Mouse (Mus musculus): ENCODE measurements at regions not wholly inside any gene's neighbourhood (a gene's known extent, or its start where the extent isn't known, plus 50 kb on each side); places are given as distances from the start of the nearest gene placed in this dataset.

GRCm38 (mm10) chr9:24943830-24944229 is 145.4 kb upstream of the Gm10181 start:
- DNase-seq (ENCODE audit: low spot score) (peak; percentile 87), ATAC-seq (ENCODE audit: insufficient read depth, low read depth) (peak; percentile 91)
- WGBS: 4% methylated on average over 6 of the region's 6 CpGs
- Histone ChIP-seq H3K9ac (replicated peaks; ENCODE audit: low read depth, low read length) (no peak overlapping the region; the same call in 1 of the 2 replicates), H3K4me2 (ENCODE audit: low read depth, low read length) (peak overlapping the region; percentile 22; the same call in 1 of the 2 replicates), H3K27ac (ENCODE audit: low read depth) (peak overlapping the region; percentile 83), H3K36me3 (replicated peaks; ENCODE audit: control insufficient read depth, insufficient read depth, low read length) (no peaks in the 10 kb centered on the region), H3K27me3 (ENCODE audit: control insufficient read depth, insufficient read depth, low read length) (no peaks in the 10 kb centered on the region), H3K9me3 (replicated peaks; ENCODE audit: control insufficient read depth, low read length) (no peaks in the 10 kb centered on the region), H3K4me3 (ENCODE audit: low read depth, low read length) (no peak overlapping the region), H3K4me1 (ENCODE audit: control insufficient read depth, insufficient read depth) (peaks cover 16% of the 10 kb centered on the region)
- TF ChIP-seq CTCF (IDR thresholded peaks at IDR 0.05; ENCODE audit: low read depth): no peak
- TF ChIP-seq EP300 (IDR thresholded peaks at IDR 0.05; ENCODE audit: low read depth): no peak

- H3K9ac ChIP-seq (replicated peaks; ENCODE audit: low read depth, low read length): no peak overlapping the region
- peaks cover 8% of the 10 kb centered on the region; the same call in 1 of the 2 replicates for H3K4me1 ChIP-seq (ENCODE audit: control insufficient read depth, insufficient read depth)
- no peak for ATAC-seq (ENCODE audit: insufficient read depth, low read depth)
- H3K27me3 ChIP-seq (ENCODE audit: control insufficient read depth, insufficient read depth, low read length): no peaks in the 10 kb centered on the region
- WGBS: 65% methylated on average over 23 of the region's 23 CpGs
- H3K4me3 ChIP-seq (ENCODE audit: low read depth, low read length): no peak overlapping the region
- no peak overlapping the region for H3K4me2 ChIP-seq (ENCODE audit: low read depth, low read length)
- no peaks in the 10 kb centered on the region for H3K9me3 ChIP-seq (replicated peaks; ENCODE audit: control insufficient read depth, low read length)
- no peaks in the 10 kb centered on the region for H3K36me3 ChIP-seq (replicated peaks; ENCODE audit: control insufficient read depth, insufficient read depth, low read length)
- no peak for DNase-seq (ENCODE audit: low spot score)
- TF ChIP-seq EP300 (IDR thresholded peaks at IDR 0.05; ENCODE audit: low read depth): no peak
- TF ChIP-seq CTCF (IDR thresholded peaks at IDR 0.05; ENCODE audit: low read depth): no peak
- H3K27ac ChIP-seq (ENCODE audit: low read depth): no peak overlapping the region
Measured at GRCm38 (mm10) chr9:24952516-24952915, 136.7 kb upstream of the Gm10181 start.

- DNase-seq (ENCODE audit: low spot score): no peak
- no peak overlapping the region for H3K9ac ChIP-seq (replicated peaks; ENCODE audit: low read depth, low read length)
- TF ChIP-seq EP300 (IDR thresholded peaks at IDR 0.05; ENCODE audit: low read depth) (no peak), CTCF (IDR thresholded peaks at IDR 0.05; ENCODE audit: low read depth) (no peak)
- H3K27ac ChIP-seq (ENCODE audit: low read depth): peak overlapping the region; percentile 83
- H3K4me1 ChIP-seq (ENCODE audit: control insufficient read depth, insufficient read depth): peaks cover 8% of the 10 kb centered on the region; the same call in 1 of the 2 replicates
- no peak for ATAC-seq (ENCODE audit: insufficient read depth, low read depth)
- H3K4me2 ChIP-seq (ENCODE audit: low read depth, low read length): no peak overlapping the region
- WGBS: 54% methylated on average over 5 of the region's 5 CpGs
- no peak overlapping the region for H3K4me3 ChIP-seq (ENCODE audit: low read depth, low read length)
- no peaks in the 10 kb centered on the region for H3K27me3 ChIP-seq (ENCODE audit: control insufficient read depth, insufficient read depth, low read length)
- H3K9me3 ChIP-seq (replicated peaks; ENCODE audit: control insufficient read depth, low read length): no peaks in the 10 kb centered on the region
- no peaks in the 10 kb centered on the region for H3K36me3 ChIP-seq (replicated peaks; ENCODE audit: control insufficient read depth, insufficient read depth, low read length)
Measured at GRCm38 (mm10) chr9:24955641-24956040, 133.6 kb upstream of the Gm10181 start.

DNA sequence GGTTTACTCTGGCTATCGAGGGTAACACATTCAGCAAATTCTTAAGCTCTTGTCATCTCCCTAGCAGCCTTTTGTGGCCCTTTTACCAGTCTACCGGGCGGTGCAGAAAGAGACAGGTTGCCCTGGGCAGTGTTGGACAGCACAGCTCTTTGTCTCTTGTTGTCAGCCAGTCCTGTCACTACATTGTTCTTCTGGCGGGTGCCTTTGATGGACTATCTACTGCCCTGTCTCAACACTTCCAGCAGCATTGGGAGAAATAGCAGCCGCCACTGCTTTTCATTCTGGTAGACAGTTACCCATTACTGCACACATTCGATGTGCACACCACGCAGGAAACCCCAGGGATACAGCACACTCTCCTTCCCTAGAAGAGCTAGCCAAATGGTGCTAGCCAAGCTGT is 132.7 kb upstream of the Gm10181 start:
- Histone ChIP-seq H3K27ac (ENCODE audit: low read depth) (peak overlapping the region; percentile 83), H3K9ac (replicated peaks; ENCODE audit: low read depth, low read length) (no peak overlapping the region), H3K4me2 (ENCODE audit: low read depth, low read length) (no peak overlapping the region), H3K9me3 (replicated peaks; ENCODE audit: control insufficient read depth, low read length) (no peaks in the 10 kb centered on the region), H3K36me3 (replicated peaks; ENCODE audit: control insufficient read depth, insufficient read depth, low read length) (no peaks in the 10 kb centered on the region), H3K4me1 (ENCODE audit: control insufficient read depth, insufficient read depth) (peaks cover 8% of the 10 kb centered on the region), H3K4me3 (ENCODE audit: low read depth, low read length) (no peak overlapping the region), H3K27me3 (ENCODE audit: control insufficient read depth, insufficient read depth, low read length) (no peaks in the 10 kb centered on the region)
- WGBS: 19% methylated on average over 7 of the region's 7 CpGs
- TF ChIP-seq EP300 (IDR thresholded peaks at IDR 0.05; ENCODE audit: low read depth) (peak; percentile 97), CTCF (IDR thresholded peaks at IDR 0.05; ENCODE audit: low read depth) (no peak)
- ATAC-seq (ENCODE audit: insufficient read depth, low read depth) (peak; percentile 99), DNase-seq (ENCODE audit: low spot score) (peak; percentile 83)

DNA sequence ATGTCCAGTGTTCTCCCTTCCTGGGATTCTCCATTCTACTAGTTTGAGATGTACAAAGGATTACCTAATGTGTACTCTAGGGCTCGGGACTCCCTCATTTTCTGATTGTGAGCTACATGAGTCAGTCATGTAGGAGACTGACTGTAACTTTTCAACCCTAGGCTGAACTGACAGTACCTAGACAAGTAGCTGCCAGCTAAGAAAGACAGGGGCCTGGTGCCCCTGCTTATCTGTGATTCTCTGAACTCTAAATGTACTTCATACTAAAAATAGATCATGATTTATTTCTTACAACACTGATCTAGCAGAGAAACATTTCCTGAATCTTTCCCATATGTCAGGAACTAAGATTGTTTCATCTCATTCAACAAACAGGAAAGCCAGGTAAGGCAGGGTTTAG is 125.9 kb upstream of the Gm10181 start:
- DNase-seq (ENCODE audit: low spot score) (peak; percentile 63), ATAC-seq (ENCODE audit: insufficient read depth, low read depth) (peak; percentile 67; the same call in 1 of the 2 replicates)
- H3K9ac ChIP-seq (replicated peaks; ENCODE audit: low read depth, low read length): no peak overlapping the region
- no peaks in the 10 kb centered on the region for H3K36me3 ChIP-seq (replicated peaks; ENCODE audit: control insufficient read depth, insufficient read depth, low read length)
- no peaks in the 10 kb centered on the region for H3K9me3 ChIP-seq (replicated peaks; ENCODE audit: control insufficient read depth, low read length)
- H3K4me2 ChIP-seq (ENCODE audit: low read depth, low read length): no peak overlapping the region
- peaks cover 21% of the 10 kb centered on the region for H3K4me1 ChIP-seq (ENCODE audit: control insufficient read depth, insufficient read depth)
- no peak overlapping the region for H3K4me3 ChIP-seq (ENCODE audit: low read depth, low read length)
- no peaks in the 10 kb centered on the region for H3K27me3 ChIP-seq (ENCODE audit: control insufficient read depth, insufficient read depth, low read length)
- H3K27ac ChIP-seq (ENCODE audit: low read depth): peak overlapping the region; percentile 49
- 20% methylated on average over 1 of the region's 1 CpGs for WGBS
- TF ChIP-seq EP300 (IDR thresholded peaks at IDR 0.05; ENCODE audit: low read depth): no peak
- TF ChIP-seq CTCF (IDR thresholded peaks at IDR 0.05; ENCODE audit: low read depth): no peak

DNA sequence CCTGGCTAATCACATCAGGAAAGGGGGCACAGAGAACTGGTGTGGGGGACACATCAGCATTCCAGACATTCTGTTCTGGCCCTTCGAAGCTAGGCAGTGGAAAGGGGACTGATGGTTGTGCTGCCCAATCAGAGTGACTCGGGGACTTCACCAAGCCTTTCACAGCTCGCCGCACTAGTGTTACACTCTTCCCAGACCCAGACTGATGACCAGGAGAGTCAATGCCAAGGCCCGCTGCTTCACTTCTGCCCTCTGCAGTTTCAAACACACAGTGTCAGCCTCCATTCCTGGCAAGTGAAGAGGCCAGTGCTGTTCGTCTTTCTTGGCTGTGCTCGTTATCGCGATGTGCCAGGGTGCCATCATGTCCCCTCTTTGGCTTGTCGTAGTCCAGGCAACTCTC is 121.7 kb upstream of the Gm10181 start:
- Histone ChIP-seq H3K4me1 (ENCODE audit: control insufficient read depth, insufficient read depth) (peaks cover 32% of the 10 kb centered on the region), H3K9me3 (replicated peaks; ENCODE audit: control insufficient read depth, low read length) (no peaks in the 10 kb centered on the region), H3K4me3 (ENCODE audit: low read depth, low read length) (no peak overlapping the region), H3K4me2 (ENCODE audit: low read depth, low read length) (no peak overlapping the region), H3K27me3 (ENCODE audit: control insufficient read depth, insufficient read depth, low read length) (no peaks in the 10 kb centered on the region), H3K27ac (ENCODE audit: low read depth) (no peak overlapping the region), H3K36me3 (replicated peaks; ENCODE audit: control insufficient read depth, insufficient read depth, low read length) (no peaks in the 10 kb centered on the region), H3K9ac (replicated peaks; ENCODE audit: low read depth, low read length) (no peak overlapping the region)
- DNase-seq (ENCODE audit: low spot score) (no peak), ATAC-seq (ENCODE audit: insufficient read depth, low read depth) (peak; percentile 62)
- TF ChIP-seq CTCF (IDR thresholded peaks at IDR 0.05; ENCODE audit: low read depth) (peak; percentile 32; the same call in 1 of the 2 replicates), EP300 (IDR thresholded peaks at IDR 0.05; ENCODE audit: low read depth) (no peak)
- WGBS: 63% methylated on average over 10 of the region's 10 CpGs

Data from heart, postnatal 0 days (tissue).